Mouse (Mus musculus): ENCODE data around the gene Vps41. TPM values are rescaled to one million over a fixed set of nuclear protein-coding genes. Genes with fewer than 3 reads are reported as not detected.
A peak's percentile ranks its signal among the peaks of the same experiment; 100 is the strongest.

Vps41 gene
- 14.1 and 18.8 TPM in 2 replicates for polyA plus RNA-seq (2012; rRNA removed)

DNA sequence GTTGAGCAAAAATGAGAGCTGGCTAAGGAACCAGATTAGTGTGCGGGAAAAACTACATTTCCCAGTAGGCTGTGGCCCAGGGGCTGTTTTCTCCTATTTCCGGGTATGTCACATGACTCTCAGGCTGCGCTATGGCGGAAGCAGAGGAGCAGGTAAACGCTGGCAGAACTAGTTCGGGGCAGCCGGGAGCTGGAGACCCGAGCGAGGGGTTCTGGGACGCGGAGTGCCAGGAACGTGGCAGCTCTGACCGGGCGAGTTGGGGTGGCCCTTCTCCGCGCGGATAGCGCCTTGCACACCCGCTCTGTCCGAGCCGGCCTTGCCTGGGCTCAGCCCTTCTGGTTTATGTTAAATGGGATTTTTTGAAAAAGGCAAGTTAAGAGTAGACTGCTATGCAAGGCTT is at the start of gene Vps41:
Gene Vps41 (plus strand): TSS at position 102 of the 400 bp plus-strand sequence.
- TF ChIP-seq CTCF (IDR thresholded peaks at IDR 0.05; ENCODE audit: borderline replicate concordance, control insufficient read depth, extremely low read depth, insufficient read depth, low read length, poor library complexity) (no peak), POLR2A (IDR thresholded peaks at IDR 0.05; ENCODE audit: control insufficient read depth, extremely low read depth, insufficient read depth, low read length, poor library complexity) (peak; percentile 68; the same call in 1 of the 2 replicates)
- H3K4me1 ChIP-seq (replicated peaks; ENCODE audit: control insufficient read depth, insufficient read depth, low read length), result 0 out of 2 replicates have a peak, but pooled peaks cover 3% of the 10 kb centered on the region
- H3K27ac ChIP-seq (ENCODE audit: control insufficient read depth, insufficient read depth, low read length), result no peak within 1 kb of the TSS
- peak within 1 kb of the TSS; percentile 69 for H3K4me3 ChIP-seq (ENCODE audit: control insufficient read depth, insufficient read depth, low read length)
- under 1% methylated on average over 21 of the region's 21 CpGs for WGBS
- H3K36me3 ChIP-seq (ENCODE audit: control insufficient read depth, insufficient read depth, low read length), result no peaks in the 10 kb centered on the region
- DNase-seq, result peak; percentile 81
- no peaks in the 10 kb centered on the region for H3K27me3 ChIP-seq (ENCODE audit: control insufficient read depth, insufficient read depth, low read length)

DNA sequence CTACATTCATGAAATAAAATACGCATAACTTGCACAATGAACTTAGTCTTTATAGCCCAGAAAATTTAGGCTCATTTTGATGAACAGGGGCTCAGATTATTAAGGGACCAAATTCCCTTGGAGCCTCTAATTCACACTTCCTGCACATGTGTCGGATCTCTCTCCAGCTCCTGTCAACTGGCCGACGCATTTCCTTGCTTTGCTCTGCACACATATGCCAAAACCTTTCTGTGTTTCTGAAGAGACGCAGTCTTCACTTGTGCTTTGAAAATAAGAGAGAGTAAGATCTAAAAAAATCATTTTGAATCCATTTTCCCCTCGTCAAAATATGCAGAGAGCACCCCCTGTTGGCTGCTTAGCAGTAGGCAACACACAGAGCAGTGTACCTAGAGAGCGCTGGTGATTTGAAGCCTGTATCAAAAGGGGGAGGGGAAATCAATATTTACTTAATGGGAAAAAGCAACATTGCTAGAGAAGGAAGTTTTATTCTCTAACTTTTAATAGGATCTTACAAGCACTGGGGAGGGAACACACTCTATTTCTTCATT is 18.5 kb upstream of the Vps41 start:
- no peak overlapping the region for H3K27ac ChIP-seq (ENCODE audit: control insufficient read depth, insufficient read depth, low read length)
- H3K27me3 ChIP-seq (ENCODE audit: control insufficient read depth, insufficient read depth, low read length), result no peaks in the 10 kb centered on the region
- H3K36me3 ChIP-seq (ENCODE audit: control insufficient read depth, insufficient read depth, low read length), result no peaks in the 10 kb centered on the region
- TF ChIP-seq CTCF (IDR thresholded peaks at IDR 0.05; ENCODE audit: borderline replicate concordance, control insufficient read depth, extremely low read depth, insufficient read depth, low read length, poor library complexity) (no peak), POLR2A (IDR thresholded peaks at IDR 0.05; ENCODE audit: control insufficient read depth, extremely low read depth, insufficient read depth, low read length, poor library complexity) (no peak)
- 58% methylated on average over 7 of the region's 7 CpGs for WGBS
- H3K4me3 ChIP-seq (ENCODE audit: control insufficient read depth, insufficient read depth, low read length), result no peak overlapping the region
- H3K4me1 ChIP-seq (replicated peaks; ENCODE audit: control insufficient read depth, insufficient read depth, low read length), result no peaks in the 10 kb centered on the region
- peak; percentile 10 for DNase-seq

DNA sequence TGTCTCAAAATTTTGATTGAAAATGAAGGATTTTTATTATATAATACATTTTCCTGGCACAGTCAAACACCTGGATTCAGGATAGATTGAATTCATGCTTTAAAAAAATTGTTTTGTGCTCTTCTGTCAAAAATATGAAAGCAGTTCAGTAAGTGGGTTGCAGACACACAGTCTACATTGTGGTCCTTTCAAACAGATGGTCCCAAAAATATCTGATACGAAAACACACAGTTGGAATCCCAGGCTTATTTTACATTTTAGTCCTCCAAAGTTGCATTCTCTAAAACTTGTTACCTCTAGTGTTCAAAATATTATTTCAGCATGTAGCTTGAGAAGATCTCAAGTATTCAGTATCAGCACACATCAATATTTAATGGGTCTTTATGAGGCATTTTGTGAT is 5.4 kb upstream of the Vps41 start:
- Histone ChIP-seq H3K4me1 (replicated peaks; ENCODE audit: control insufficient read depth, insufficient read depth, low read length) (no peaks in the 10 kb centered on the region), H3K27ac (ENCODE audit: control insufficient read depth, insufficient read depth, low read length) (no peak overlapping the region), H3K4me3 (ENCODE audit: control insufficient read depth, insufficient read depth, low read length) (no peak overlapping the region), H3K36me3 (ENCODE audit: control insufficient read depth, insufficient read depth, low read length) (no peaks in the 10 kb centered on the region), H3K27me3 (ENCODE audit: control insufficient read depth, insufficient read depth, low read length) (no peaks in the 10 kb centered on the region)
- 92% methylated on average over 1 of the region's 1 CpGs for WGBS
- TF ChIP-seq POLR2A (IDR thresholded peaks at IDR 0.05; ENCODE audit: control insufficient read depth, extremely low read depth, insufficient read depth, low read length, poor library complexity) (no peak), CTCF (IDR thresholded peaks at IDR 0.05; ENCODE audit: borderline replicate concordance, control insufficient read depth, extremely low read depth, insufficient read depth, low read length, poor library complexity) (no peak)
- no peak for DNase-seq

DNA sequence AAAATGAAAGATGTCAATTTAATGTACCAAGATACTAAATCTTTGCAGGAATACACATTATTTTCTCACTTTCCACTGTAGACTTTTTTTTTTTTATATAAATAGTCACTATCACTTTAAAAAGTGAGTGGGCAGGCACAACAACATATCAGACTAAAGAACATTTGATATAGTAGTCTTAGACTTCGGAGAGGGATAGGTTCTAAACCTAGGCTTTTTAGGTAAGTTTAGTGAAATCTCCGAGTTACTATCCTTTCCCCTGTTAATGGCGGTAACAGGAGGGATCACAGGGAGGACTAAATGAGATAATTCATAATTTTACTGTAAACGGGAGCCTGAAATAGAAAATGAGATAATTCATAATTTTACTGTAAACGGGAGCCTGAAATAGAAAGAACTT is 379 bp upstream of the Vps41 start:
- no peak overlapping the region for H3K4me3 ChIP-seq (ENCODE audit: control insufficient read depth, insufficient read depth, low read length)
- TF ChIP-seq CTCF (IDR thresholded peaks at IDR 0.05; ENCODE audit: borderline replicate concordance, control insufficient read depth, extremely low read depth, insufficient read depth, low read length, poor library complexity) (no peak), POLR2A (IDR thresholded peaks at IDR 0.05; ENCODE audit: control insufficient read depth, extremely low read depth, insufficient read depth, low read length, poor library complexity) (no peak)
- H3K27me3 ChIP-seq (ENCODE audit: control insufficient read depth, insufficient read depth, low read length), result no peaks in the 10 kb centered on the region
- no peak overlapping the region for H3K27ac ChIP-seq (ENCODE audit: control insufficient read depth, insufficient read depth, low read length)
- no peaks in the 10 kb centered on the region for H3K36me3 ChIP-seq (ENCODE audit: control insufficient read depth, insufficient read depth, low read length)
- 50% methylated on average over 5 of the region's 5 CpGs for WGBS
- no peak for DNase-seq
- H3K4me1 ChIP-seq (replicated peaks; ENCODE audit: control insufficient read depth, insufficient read depth, low read length), result 0 out of 2 replicates have a peak, but pooled peaks cover 3% of the 10 kb centered on the region

DNA sequence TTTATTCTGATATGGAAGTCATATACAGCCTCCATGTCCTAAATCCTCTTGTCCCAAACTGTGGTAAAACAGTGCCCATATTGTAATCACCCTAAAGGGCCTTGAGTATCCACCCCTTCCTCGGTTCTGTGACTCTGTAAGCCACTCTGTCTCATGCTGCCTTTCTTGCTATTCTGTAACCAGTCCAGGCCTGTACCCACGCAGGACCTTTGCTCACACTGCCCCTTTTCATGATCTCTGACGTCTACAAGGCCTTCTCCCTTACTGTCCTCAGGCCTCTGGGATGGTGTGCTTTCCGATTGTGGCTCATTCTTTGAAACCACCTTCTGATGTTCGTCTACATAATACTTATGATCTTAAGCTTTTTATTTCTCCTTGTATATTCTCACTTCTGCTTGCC is 1.4 kb downstream of the Vps41 start:
- Histone ChIP-seq H3K27me3 (ENCODE audit: control insufficient read depth, insufficient read depth, low read length) (no peaks in the 10 kb centered on the region), H3K4me3 (ENCODE audit: control insufficient read depth, insufficient read depth, low read length) (no peak overlapping the region), H3K27ac (ENCODE audit: control insufficient read depth, insufficient read depth, low read length) (no peak overlapping the region), H3K36me3 (ENCODE audit: control insufficient read depth, insufficient read depth, low read length) (no peaks in the 10 kb centered on the region), H3K4me1 (replicated peaks; ENCODE audit: control insufficient read depth, insufficient read depth, low read length) (0 out of 2 replicates have a peak, but pooled peaks cover 3% of the 10 kb centered on the region)
- DNase-seq, result no peak
- 90% methylated on average over 5 of the region's 5 CpGs for WGBS
- TF ChIP-seq CTCF (IDR thresholded peaks at IDR 0.05; ENCODE audit: borderline replicate concordance, control insufficient read depth, extremely low read depth, insufficient read depth, low read length, poor library complexity) (no peak), POLR2A (IDR thresholded peaks at IDR 0.05; ENCODE audit: control insufficient read depth, extremely low read depth, insufficient read depth, low read length, poor library complexity) (no peak)

DNA sequence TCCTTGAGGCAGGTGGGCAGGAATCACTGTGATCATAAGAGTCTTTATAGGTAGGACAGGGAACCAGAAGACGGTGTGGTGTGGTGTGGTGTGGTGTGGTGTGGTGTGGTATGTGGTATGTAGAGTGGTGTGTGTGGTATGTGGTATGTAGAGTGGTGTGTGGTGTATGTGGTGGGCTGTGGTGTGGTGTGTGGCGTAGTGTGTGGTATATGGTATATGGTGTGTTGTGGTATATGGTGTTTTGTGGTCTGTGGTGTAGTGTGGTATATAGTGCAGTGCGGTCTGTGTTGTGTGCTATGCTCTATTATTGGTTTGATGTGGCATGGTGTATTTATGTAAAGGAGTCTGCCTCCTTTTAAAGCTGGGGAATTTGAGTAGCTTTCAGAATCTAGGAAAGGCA is 13.6 kb downstream of the Vps41 start:
- no peaks in the 10 kb centered on the region for H3K27me3 ChIP-seq (ENCODE audit: control insufficient read depth, insufficient read depth, low read length)
- no peaks in the 10 kb centered on the region for H3K4me1 ChIP-seq (replicated peaks; ENCODE audit: control insufficient read depth, insufficient read depth, low read length)
- H3K27ac ChIP-seq (ENCODE audit: control insufficient read depth, insufficient read depth, low read length), result no peak overlapping the region
- H3K4me3 ChIP-seq (ENCODE audit: control insufficient read depth, insufficient read depth, low read length), result no peak overlapping the region
- 69% methylated on average over 3 of the region's 3 CpGs for WGBS
- no peak for TF ChIP-seq CTCF (IDR thresholded peaks at IDR 0.05; ENCODE audit: borderline replicate concordance, control insufficient read depth, extremely low read depth, insufficient read depth, low read length, poor library complexity)
- TF ChIP-seq POLR2A (IDR thresholded peaks at IDR 0.05; ENCODE audit: control insufficient read depth, extremely low read depth, insufficient read depth, low read length, poor library complexity), result no peak
- no peaks in the 10 kb centered on the region for H3K36me3 ChIP-seq (ENCODE audit: control insufficient read depth, insufficient read depth, low read length)
- no peak for DNase-seq

DNA sequence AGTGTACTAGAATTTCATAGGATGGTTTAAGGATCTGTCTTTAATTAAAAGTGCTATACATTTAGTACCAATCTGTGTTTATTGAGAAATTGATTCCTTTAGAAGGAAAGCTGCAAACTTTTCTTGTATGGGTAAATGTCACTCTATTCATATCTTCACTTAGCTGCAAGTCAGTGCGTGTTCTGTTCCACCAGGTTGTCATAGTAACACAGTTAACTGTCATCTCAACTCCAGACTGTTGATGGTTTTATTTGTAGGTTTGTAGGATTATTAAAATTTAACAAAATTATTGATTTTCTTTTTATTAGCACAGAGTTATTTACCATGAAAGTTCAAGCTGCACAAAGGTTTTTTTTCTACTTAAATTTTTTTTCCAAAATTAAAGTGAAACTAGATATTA is 19.5 kb downstream of the Vps41 start:
- no peak overlapping the region for H3K27ac ChIP-seq (ENCODE audit: control insufficient read depth, insufficient read depth, low read length)
- no peaks in the 10 kb centered on the region for H3K27me3 ChIP-seq (ENCODE audit: control insufficient read depth, insufficient read depth, low read length)
- H3K4me1 ChIP-seq (replicated peaks; ENCODE audit: control insufficient read depth, insufficient read depth, low read length), result no peaks in the 10 kb centered on the region
- no peak for TF ChIP-seq POLR2A (IDR thresholded peaks at IDR 0.05; ENCODE audit: control insufficient read depth, extremely low read depth, insufficient read depth, low read length, poor library complexity)
- no peak for TF ChIP-seq CTCF (IDR thresholded peaks at IDR 0.05; ENCODE audit: borderline replicate concordance, control insufficient read depth, extremely low read depth, insufficient read depth, low read length, poor library complexity)
- no peak for DNase-seq
- no peak overlapping the region for H3K4me3 ChIP-seq (ENCODE audit: control insufficient read depth, insufficient read depth, low read length)
- 88% methylated on average over 1 of the region's 1 CpGs for WGBS
- H3K36me3 ChIP-seq (ENCODE audit: control insufficient read depth, insufficient read depth, low read length), result peaks cover 9% of the 10 kb centered on the region; the same call in 1 of the 2 replicates

All from thymus, adult 2 months (tissue).